Mouse (Mus musculus) cerebellum, postnatal 10 days (tissue): ENCODE measurements around the gene Gm17387.

Experiments used
- DNase-seq, 2 experiments: peaks; one replicate each; pipeline ENCODE4 v3.0.0; 2021; ENCODE audit warnings: mixed read lengths in 2 of 2

The Gm17387 gene

GRCm38 (mm10) chr7:141078876-141079275 is 49.9 kb downstream of the Gm17387 start:
- DNase-seq, result no peak
